8 mouse cellular contexts compared by ENCODE assay signal in genomic region chr8:122666827-122667226, GRCm38 (mm10). TPM values are rescaled to one million over a fixed set of nuclear protein-coding genes. Genes with fewer than 3 reads are reported as not detected.
A peak's percentile ranks its signal among the peaks of the same experiment; 100 is the strongest.
DNase-seq lines count a peak whose midpoint lies in the region; ATAC-seq and TF ChIP-seq lines count a peak whose summit lies in the region.

No protein-coding gene starts in this region.

- H3K4me2 ChIP-seq in hindbrain, embryonic 12.5 days (replicated peaks): no peak overlapping the region; the same call in 1 of the 2 replicates
- H3K4me2 ChIP-seq in liver, embryonic 12.5 days: peak overlapping the region; percentile 64

- DNase-seq in left cerebral cortex, adult 2 months (ENCODE audit: extremely low spot score in 1 of 2, low spot score in 2 of 2): peak; percentile 50 to 60
- DNase-seq in left cerebral cortex, postnatal 4 days: no peak
- peak; percentile 62 for DNase-seq in splenic B cell, adult 2 months (ENCODE audit: low read depth, low spot score)
- no peak for DNase-seq in embryo, embryonic 11 days
- no peak for DNase-seq in adipocyte (ENCODE audit: low spot score)

- H3K27ac ChIP-seq in left cerebral cortex, adult 2 months: peak overlapping the region; percentile 65
- H3K27ac ChIP-seq in hindbrain, embryonic 12.5 days: peak overlapping the region; percentile 24; the same call in 1 of the 2 replicates
- peak overlapping the region; percentile 31 for H3K27ac ChIP-seq in liver, embryonic 12.5 days

- H3K4me3 ChIP-seq in left cerebral cortex, adult 2 months: no peak overlapping the region
- H3K4me3 ChIP-seq in hindbrain, embryonic 12.5 days: no peak overlapping the region
- peak overlapping the region; percentile 16; the same call in 1 of the 2 replicates for H3K4me3 ChIP-seq in liver, embryonic 12.5 days

- 54% methylated on average over 12 of the region's 12 CpGs for WGBS in hindbrain, embryonic 12.5 days
- WGBS in liver, embryonic 12.5 days (ENCODE audit: insufficient replicate concordance): 21% methylated on average over 12 of the region's 12 CpGs

- H3K36me3 ChIP-seq in hindbrain, embryonic 12.5 days: no peaks in the 10 kb centered on the region
- peaks cover 58% of the 10 kb centered on the region for H3K36me3 ChIP-seq in liver, embryonic 12.5 days
- no peaks in the 10 kb centered on the region; the same call in 1 of the 2 replicates for H3K36me3 ChIP-seq in splenic B cell, adult 2 months (ENCODE audit: control insufficient read depth, insufficient read depth, low read length, poor library complexity, severe bottlenecking)

- intact Hi-C loops in left cerebral cortex, adult 2 months (cut with DNase I): loop anchor here (1.0 to 5.0 kb wide), 3 partner anchors 10 to 205 kb away; partner anchors contain the start of gene Snai3
- intact Hi-C loops in left cerebral cortex, postnatal 4 days (cut with DNase I): no loop called here

- TF ChIP-seq CTCF in left cerebral cortex, adult 2 months (IDR thresholded peaks at IDR 0.05): no peak

- ATAC-seq in common myeloid progenitor, adult 5-6 weeks (replicated peaks; ENCODE audit: low read depth, poor library complexity, severe bottlenecking): peak; percentile 49
- ATAC-seq in hindbrain, embryonic 12.5 days (ENCODE audit: low FRiP score): no peak
- ATAC-seq in liver, embryonic 12.5 days: peak; percentile 14; the same call in 1 of the 2 replicates

- no peaks in the 10 kb centered on the region for H3K9me3 ChIP-seq in hindbrain, embryonic 12.5 days (replicated peaks)
- H3K9me3 ChIP-seq in liver, embryonic 12.5 days (replicated peaks): no peaks in the 10 kb centered on the region

- no peak overlapping the region for H3K9ac ChIP-seq in hindbrain, embryonic 12.5 days
- peak overlapping the region; percentile 45 for H3K9ac ChIP-seq in liver, embryonic 12.5 days

- peaks cover 21% of the 10 kb centered on the region for H3K27me3 ChIP-seq in hindbrain, embryonic 12.5 days
- H3K27me3 ChIP-seq in liver, embryonic 12.5 days (replicated peaks): peaks cover 32% of the 10 kb centered on the region; the same call in 1 of the 2 replicates
- H3K27me3 ChIP-seq in splenic B cell, adult 2 months (ENCODE audit: control insufficient read depth, insufficient read depth, low read length, poor library complexity, severe bottlenecking): no peaks in the 10 kb centered on the region

- peaks cover 63% of the 10 kb centered on the region for H3K4me1 ChIP-seq in hindbrain, embryonic 12.5 days
- H3K4me1 ChIP-seq in liver, embryonic 12.5 days: peaks cover 74% of the 10 kb centered on the region

RNA-seq across cellular contexts. Expression of gene Cbfa2t3, which starts 32.1 kb away (rescaled TPM):
- 10 to 100 TPM; 32.8 to 48.8 TPM for total RNA-seq in left cerebral cortex, adult 2 months (2021)
- total RNA-seq in left cerebral cortex, postnatal 4 days (2021): 10 to 100 TPM; 20.7 to 20.8 TPM
- 9.0 and 28.2 TPM in 2 replicates for total RNA-seq in common myeloid progenitor, adult 5-6 weeks (2017)
- 17.1 and 17.3 TPM in 2 replicates for polyA plus RNA-seq in hindbrain, embryonic 12.5 days (2016; fragmentation: Nextera tagmentation; extraction: Ambion mirVana)
- 7.7 and 8.0 TPM in 2 replicates for polyA plus RNA-seq in liver, embryonic 12.5 days (2016; fragmentation: Nextera tagmentation; extraction: Ambion mirVana)

RNA-seq across cellular contexts. Expression of gene Pabpn1l, which starts 44.3 kb away (rescaled TPM):
- total RNA-seq in left cerebral cortex, adult 2 months (2021): not detected
- not detected for total RNA-seq in left cerebral cortex, postnatal 4 days (2021)
- not detected in 2 replicates for total RNA-seq in common myeloid progenitor, adult 5-6 weeks (2017)
- not detected in 2 replicates for polyA plus RNA-seq in hindbrain, embryonic 12.5 days (2016; fragmentation: Nextera tagmentation; extraction: Ambion mirVana)
- polyA plus RNA-seq in liver, embryonic 12.5 days (2016; fragmentation: Nextera tagmentation; extraction: Ambion mirVana): not detected in 2 replicates

RNA-seq across cellular contexts. Expression of gene Trappc2l, which starts 55.4 kb away (rescaled TPM):
- total RNA-seq in left cerebral cortex, adult 2 months (2021): 10 to 100 TPM; 69.8 to 80.3 TPM
- 10 to 100 TPM; 63.8 to 74.6 TPM for total RNA-seq in left cerebral cortex, postnatal 4 days (2021)
- 12.8 TPM in 2 replicates for total RNA-seq in common myeloid progenitor, adult 5-6 weeks (2017)
- polyA plus RNA-seq in hindbrain, embryonic 12.5 days (2016; fragmentation: Nextera tagmentation; extraction: Ambion mirVana): 48.2 and 52.6 TPM in 2 replicates
- 27.2 and 30.0 TPM in 2 replicates for polyA plus RNA-seq in liver, embryonic 12.5 days (2016; fragmentation: Nextera tagmentation; extraction: Ambion mirVana)

RNA-seq across cellular contexts. Expression of gene Galns, which starts 55.6 kb away (rescaled TPM):
- 1 to 10 TPM; 8.1 to 8.3 TPM for total RNA-seq in left cerebral cortex, adult 2 months (2021)
- total RNA-seq in left cerebral cortex, postnatal 4 days (2021): 10 to 100 TPM; 10.3 to 10.7 TPM
- total RNA-seq in common myeloid progenitor, adult 5-6 weeks (2017): 12.8 and 13.2 TPM in 2 replicates
- 6.3 and 6.9 TPM in 2 replicates for polyA plus RNA-seq in hindbrain, embryonic 12.5 days (2016; fragmentation: Nextera tagmentation; extraction: Ambion mirVana)
- polyA plus RNA-seq in liver, embryonic 12.5 days (2016; fragmentation: Nextera tagmentation; extraction: Ambion mirVana): 4.6 TPM in 2 replicates

Comparison
In these comparisons a context has a peak if more than half of its experiments do, and no peak if none do; other contexts are left out.
1. DNase-seq: peak in left cerebral cortex, adult 2 months (2 of 2) and splenic B cell, adult 2 months (single experiment); none in left cerebral cortex, postnatal 4 days (single experiment), embryo, embryonic 11 days (single experiment) and adipocyte (single experiment).
2. Peak in every context shown above with its lines, with median percentiles within 50 percentile points of each other: H3K27ac ChIP-seq.